Mouse (Mus musculus) liver, adult 2 months (tissue): ENCODE measurements around the gene Aldh6a1. TPM values are rescaled to one million over a fixed set of nuclear protein-coding genes. Genes with fewer than 3 reads are reported as not detected.
A peak's percentile ranks its signal among the peaks of the same experiment; 100 is the strongest.

Experiments
- DNase-seq: peaks from one replicate; pipeline ENCODE4 v3.0.0-alpha.2; 2011; ENCODE audit warnings: low read depth, low spot score; ENCODE audit errors: extremely low read depth
- H3K27ac ChIP-seq: fragments of 200-500 bp; replicated peaks from 2 replicates; pipeline ENCODE4 v1.5.1; 2012; ENCODE audit warnings: low read depth, mild to moderate bottlenecking, control low read depth, inconsistent platforms, low read length; ENCODE audit not compliant: insufficient read depth
- H3K27me3 ChIP-seq: fragments of 200-500 bp; 2 replicates; pipeline ENCODE4 v1.6.1; 2012; ENCODE audit warnings: mild to moderate bottlenecking, moderate library complexity, low read length, inconsistent platforms; ENCODE audit not compliant: control insufficient read depth, insufficient read depth
- H3K36me3 ChIP-seq: fragments of 200-500 bp; 2 replicates; pipeline ENCODE4 v1.6.1; 2012; ENCODE audit warnings: low read length, inconsistent platforms; ENCODE audit not compliant: control insufficient read depth, insufficient read depth
- H3K4me1 ChIP-seq: fragments of 200-500 bp; 2 replicates; pipeline ENCODE4 v1.6.1; 2011; ENCODE audit warnings: low read length; ENCODE audit not compliant: control insufficient read depth, insufficient read depth
- H3K4me3 ChIP-seq: fragments of 200-500 bp; 2 replicates; pipeline ENCODE4 v1.5.1; 2011; ENCODE audit warnings: low read depth, mild to moderate bottlenecking, control low read depth, low read length, moderate library complexity; ENCODE audit not compliant: insufficient read depth
- H3K79me2 ChIP-seq: fragments of 200-500 bp; 2 replicates; pipeline ENCODE4 v1.6.1; 2012; ENCODE audit warnings: inconsistent platforms, mild to moderate bottlenecking, low read length, moderate library complexity; ENCODE audit not compliant: control insufficient read depth, insufficient read depth
- H3K9ac ChIP-seq: fragments of 200-500 bp; 2 replicates; pipeline ENCODE4 v1.6.1; 2012; ENCODE audit warnings: low read depth, mild to moderate bottlenecking, control low read depth, inconsistent platforms, low read length
- CTCF ChIP-seq: fragments of 200-500 bp; IDR thresholded peaks from 2 replicates; pipeline ENCODE4 v1.5.1; 2011; ENCODE audit warnings: low read depth, low read length, control low read depth
- POLR2A ChIP-seq: fragments of 200-500 bp; IDR thresholded peaks from 2 replicates; pipeline ENCODE4 v1.6.1; 2011; ENCODE audit warnings: low read length, control low read depth; ENCODE audit not compliant: insufficient read depth; ENCODE audit errors: extremely low read depth
- WGBS: fragments of 180-500 bp; shearing (Covaris S2); methylation state at CpG from one replicate; pipeline ENCODE4 v1.1.7; 2018; 5-methylcytosine and 5-hydroxymethylcytosine counted together
- polyA plus RNA-seq: library from polyadenylated mRNA; depleted of rRNA; stranded (reverse); fragments of >200 nt; gene quantifications from 2 replicates; pipeline ENCODE4 v1.2.3, GENCODE M21; 2012
- total RNA-seq: library from RNA; depleted of rRNA; stranded (reverse); fragments of >200 nt; gene quantifications from 2 replicates; pipeline ENCODE4 v1.2.3, GENCODE M21; 2014

Gene Aldh6a1
- total and polyA plus RNA-seq, 2 experiments, result 104 to 370 TPM

GRCm38 (mm10) chr12:84478937-84479336 lies 28.1 kb upstream of the Aldh6a1 start:
- DNase-seq, result no peak
- Histone ChIP-seq H3K27me3 (no peaks in the 10 kb centered on the region), H3K36me3 (peaks cover 13% of the 10 kb centered on the region), H3K4me1 (0 out of 2 replicates have a peak, but pooled peaks cover 2% of the 10 kb centered on the region), H3K79me2 (peaks cover 6% of the 10 kb centered on the region; the same call in 1 of the 2 replicates), H3K27ac (no peak overlapping the region), H3K4me3 (no peak overlapping the region), H3K9ac (no peak overlapping the region)
- TF ChIP-seq POLR2A, result no peak
- TF ChIP-seq CTCF, result no peak
- WGBS, result 91% methylated on average over 7 of the region's 7 CpGs

- no peak overlapping the region for H3K9ac ChIP-seq
- peak; percentile 57 for DNase-seq
- H3K27ac ChIP-seq, result no peak overlapping the region
- H3K79me2 ChIP-seq, result peaks cover 6% of the 10 kb centered on the region; the same call in 1 of the 2 replicates
- whole genome bisulfite sequencing, result 4% methylated on average over 1 of the region's 1 CpGs
- H3K27me3 ChIP-seq, result no peaks in the 10 kb centered on the region
- no peak overlapping the region for H3K4me3 ChIP-seq
- H3K4me1 ChIP-seq, result no peaks in the 10 kb centered on the region
- TF ChIP-seq CTCF, result peak; percentile 55
- no peak for TF ChIP-seq POLR2A
- peaks cover 38% of the 10 kb centered on the region for H3K36me3 ChIP-seq
Observed at GRCm38 (mm10) chr12:84468701-84469100, 17.9 kb upstream of the Aldh6a1 start.

GRCm38 (mm10) chr12:84462856-84463255 lies 12.1 kb upstream of the Aldh6a1 start:
- Histone ChIP-seq H3K27ac (no peak overlapping the region), H3K79me2 (no peaks in the 10 kb centered on the region), H3K4me1 (no peaks in the 10 kb centered on the region), H3K36me3 (peaks cover 59% of the 10 kb centered on the region), H3K27me3 (no peaks in the 10 kb centered on the region), H3K9ac (no peak overlapping the region), H3K4me3 (no peak overlapping the region)
- TF ChIP-seq CTCF (no peak), POLR2A (no peak)
- no peak for DNase-seq
- 81% methylated on average over 3 of the region's 3 CpGs for whole genome bisulfite sequencing

GRCm38 (mm10) chr12:84461416-84461815 lies 10.6 kb upstream of the Aldh6a1 start:
- H3K4me3 ChIP-seq, result no peak overlapping the region
- no peak overlapping the region for H3K9ac ChIP-seq
- no peaks in the 10 kb centered on the region; the same call in 1 of the 2 replicates for H3K4me1 ChIP-seq
- no peaks in the 10 kb centered on the region for H3K27me3 ChIP-seq
- no peak for DNase-seq
- TF ChIP-seq POLR2A (no peak), CTCF (no peak)
- no peak overlapping the region for H3K27ac ChIP-seq
- peaks cover 62% of the 10 kb centered on the region for H3K36me3 ChIP-seq
- 89% methylated on average over 5 of the region's 5 CpGs for WGBS
- H3K79me2 ChIP-seq, result no peaks in the 10 kb centered on the region

- peaks cover 2% of the 10 kb centered on the region for H3K4me1 ChIP-seq
- 86% methylated on average over 1 of the region's 1 CpGs for WGBS
Observed at GRCm38 (mm10) chr12:84459845-84460244, 9.0 kb upstream of the Aldh6a1 start.

GRCm38 (mm10) chr12:84456911-84457310 lies 6.1 kb upstream of the Aldh6a1 start:
- Histone ChIP-seq H3K4me1 (peaks cover 7% of the 10 kb centered on the region), H3K27ac (no peak overlapping the region), H3K4me3 (no peak overlapping the region), H3K27me3 (no peaks in the 10 kb centered on the region), H3K36me3 (peaks cover 39% of the 10 kb centered on the region), H3K9ac (no peak overlapping the region), H3K79me2 (peaks cover 8% of the 10 kb centered on the region; the same call in 1 of the 2 replicates)
- TF ChIP-seq CTCF (no peak), POLR2A (no peak)
- no peak for DNase-seq
- WGBS, result 95% methylated on average over 3 of the region's 3 CpGs

More at GRCm38 (mm10) chr12:84459845-84460244, 9.0 kb upstream of the Aldh6a1 start:
- Histone ChIP-seq H3K9ac (no peak overlapping the region), H3K4me3 (no peak overlapping the region), H3K36me3 (peaks cover 57% of the 10 kb centered on the region), H3K79me2 (no peaks in the 10 kb centered on the region), H3K27ac (no peak overlapping the region), H3K27me3 (no peaks in the 10 kb centered on the region)
- no peak for DNase-seq
- TF ChIP-seq CTCF (0 out of 2 replicates have a peak, but pooled peaks have one; percentile 3), POLR2A (no peak)
